10 mouse cellular contexts compared by ENCODE assay signal in the genomic region with DNA sequence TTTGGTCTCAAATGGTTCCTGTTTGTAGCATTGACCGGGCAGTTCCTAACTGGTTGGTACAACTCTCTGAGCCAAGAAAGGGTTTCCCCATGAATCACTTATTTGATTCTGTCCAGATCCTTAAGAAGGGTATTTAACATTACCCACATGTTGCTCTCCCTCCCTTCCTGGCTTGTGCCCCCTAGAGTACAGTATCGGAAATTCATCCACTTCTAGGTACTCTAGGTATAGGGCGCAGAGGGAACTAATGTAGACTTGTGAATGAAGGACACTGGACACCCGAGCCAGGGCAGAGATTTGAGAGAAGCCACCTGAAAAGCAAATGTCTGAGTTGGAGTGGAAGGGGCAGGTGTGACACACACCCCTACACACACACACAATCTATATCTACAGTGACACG. TPM values are rescaled to one million over a fixed set of nuclear protein-coding genes. Genes with fewer than 3 reads are reported as not detected.
DNase-seq lines count a peak whose midpoint lies in the region; ATAC-seq and TF ChIP-seq lines count a peak whose summit lies in the region.
"Had no signal": no experiment of that assay in that cellular context is flagged by ENCODE, and none has a peak within 500 bp of the region (broad histone marks: within the 10 kb centered on the region; RNA-seq: fewer than 3 reads in every experiment).

No protein-coding gene starts in this region.

- peaks cover 23% of the 10 kb centered on the region for H3K27me3 ChIP-seq in kidney, postnatal 0 days (ENCODE audit: insufficient read depth, low read length)
- peaks cover 67% of the 10 kb centered on the region for H3K27me3 ChIP-seq in limb, embryonic 10.5 days (ENCODE audit: low read depth, poor library complexity, severe bottlenecking)
- H3K27me3 ChIP-seq in intestine, embryonic 15.5 days (replicated peaks), result peaks cover 54% of the 10 kb centered on the region

- H3K9ac ChIP-seq in kidney, postnatal 0 days (ENCODE audit: low read depth, low read length), result no peak overlapping the region
- H3K9ac ChIP-seq in intestine, embryonic 15.5 days, result no peak overlapping the region
- H3K9ac ChIP-seq: midbrain, embryonic 13.5 days had no signal

- ATAC-seq in kidney, postnatal 0 days (replicated peaks; ENCODE audit: low FRiP score, low read depth), result no peak
- peak; percentile 68 for ATAC-seq in CD4-positive, CD25-positive, alpha-beta regulatory T cell, adult 4 months
- ATAC-seq in intestine, embryonic 15.5 days, result no peak

- peak; percentile 67 for TF ChIP-seq CTCF in kidney, postnatal 0 days (IDR thresholded peaks at IDR 0.05; ENCODE audit: low read depth)

- no peaks in the 10 kb centered on the region for H3K36me3 ChIP-seq in kidney, postnatal 0 days (ENCODE audit: insufficient read depth, low read length)
- no peaks in the 10 kb centered on the region for H3K36me3 ChIP-seq in limb, embryonic 10.5 days
- no peaks in the 10 kb centered on the region for H3K36me3 ChIP-seq in intestine, embryonic 15.5 days
- H3K36me3 ChIP-seq: midbrain, embryonic 13.5 days had no signal

- H3K9me3 ChIP-seq in kidney, postnatal 0 days (replicated peaks; ENCODE audit: low read length), result no peaks in the 10 kb centered on the region
- no peaks in the 10 kb centered on the region for H3K9me3 ChIP-seq in limb, embryonic 10.5 days (replicated peaks)
- no peaks in the 10 kb centered on the region for H3K9me3 ChIP-seq in intestine, embryonic 15.5 days
- H3K9me3 ChIP-seq: midbrain, embryonic 13.5 days had no signal

- no peak overlapping the region for H3K27ac ChIP-seq in kidney, postnatal 0 days
- H3K27ac ChIP-seq in limb, embryonic 10.5 days, result no peak overlapping the region
- no peak overlapping the region for H3K27ac ChIP-seq in intestine, embryonic 15.5 days
- H3K27ac ChIP-seq: midbrain, embryonic 13.5 days had no signal

- no peak overlapping the region for H3K4me3 ChIP-seq in kidney, postnatal 0 days (replicated peaks; ENCODE audit: low read depth, low read length)
- no peak overlapping the region for H3K4me3 ChIP-seq in limb, embryonic 10.5 days
- H3K4me3 ChIP-seq in intestine, embryonic 15.5 days (replicated peaks), result no peak overlapping the region

- 27% methylated on average over 5 of the region's 5 CpGs for WGBS in kidney, postnatal 0 days
- 28% methylated on average over 5 of the region's 5 CpGs for WGBS in limb, embryonic 10.5 days
- WGBS in intestine, embryonic 15.5 days, result 22% methylated on average over 5 of the region's 5 CpGs

- H3K4me1 ChIP-seq in kidney, postnatal 0 days (replicated peaks; ENCODE audit: insufficient read depth, low read length), result no peaks in the 10 kb centered on the region
- H3K4me1 ChIP-seq in limb, embryonic 10.5 days, result peaks cover 29% of the 10 kb centered on the region
- H3K4me1 ChIP-seq in intestine, embryonic 15.5 days (replicated peaks), result 0 out of 2 replicates have a peak, but pooled peaks cover 3% of the 10 kb centered on the region

- peak; percentile 58 for DNase-seq in kidney, postnatal 0 days (ENCODE audit: low spot score)
- DNase-seq in kidney, adult 9 months, result no peak
- peak; percentile 55 for DNase-seq in ZHBTc4 (ENCODE audit: low read depth, low spot score)
- DNase-seq in limb, embryonic 10.5 days (ENCODE audit: low spot score), result peak; percentile 42
- DNase-seq in Muller cell, postnatal 12 days (ENCODE audit: inconsistent ontology term), result no peak
- DNase-seq in left cerebral cortex, adult 11 months (ENCODE audit: low spot score), result no peak
- DNase-seq: kidney, postnatal 4 days had no signal

- H3K4me2 ChIP-seq in kidney, postnatal 0 days (ENCODE audit: low read length), result no peak overlapping the region
- H3K4me2 ChIP-seq in intestine, embryonic 15.5 days (replicated peaks), result no peak overlapping the region

RNA-seq across cellular contexts. Expression of gene Lhx2, which starts 39.3 kb away (rescaled TPM):
- 0.07 TPM in 1 of 2 replicates, not detected in the other for polyA plus RNA-seq in kidney, postnatal 0 days (2015; fragmentation: Nextera tagmentation; extraction: Ambion mirVana)
- polyA plus RNA-seq in CD4-positive, CD25-positive, alpha-beta regulatory T cell, adult 4 months (2017; shearing (Covaris generic)), result not detected
- 33.7 and 48.4 TPM in 2 replicates for polyA plus RNA-seq in limb, embryonic 10.5 days (2016; fragmentation: Nextera tagmentation; extraction: Ambion mirVana)
- polyA plus RNA-seq in intestine, embryonic 15.5 days (2015; fragmentation: Nextera tagmentation; extraction: Ambion mirVana), result 0.09 and 0.44 TPM in 2 replicates

Comparison
In these comparisons a context has a peak if more than half of its experiments do, and no peak if none do; other contexts are left out.
1. DNase-seq: peak in kidney, postnatal 0 days (single experiment), ZHBTc4 (single experiment) and limb, embryonic 10.5 days (single experiment); none in kidney, adult 9 months (single experiment), Muller cell, postnatal 12 days (single experiment) and left cerebral cortex, adult 11 months (single experiment).
2. RNA of gene Lhx2, which starts 39.3 kb away (polyA plus RNA-seq): 33.7 to 48.4 TPM in limb, embryonic 10.5 days; 0.09 to 0.44 TPM in intestine, embryonic 15.5 days, not detected in CD4-positive, CD25-positive, alpha-beta regulatory T cell, adult 4 months and 0.07 TPM in kidney, postnatal 0 days; every median in the first group is over 10 times any median in the second.